Mouse (Mus musculus): ENCODE results near the gene Pold2.

The Pold2 gene

GRCm38 (mm10) chr11:5859883-5860550 lies 18.1 kb downstream of the Pold2 start:
- DNase-seq (ENCODE audit: low spot score in 2 of 2): no peak

GRCm38 (mm10) chr11:5858723-5859122 lies 19.4 kb downstream of the Pold2 start:
- DNase-seq (ENCODE audit: low spot score in 2 of 2): no peak

- no peak for DNase-seq (ENCODE audit: low spot score in 2 of 2)
Observed at GRCm38 (mm10) chr11:5856479-5857130, 21.5 kb downstream of the Pold2 start.

- no peak for DNase-seq (ENCODE audit: low spot score in 2 of 2)
Observed at GRCm38 (mm10) chr11:5855902-5856301, 22.2 kb downstream of the Pold2 start.

GRCm38 (mm10) chr11:5855481-5855880 lies 22.6 kb downstream of the Pold2 start:
- DNase-seq (ENCODE audit: low spot score in 2 of 2): no peak

GRCm38 (mm10) chr11:5852314-5852713 lies 25.8 kb downstream of the Pold2 start:
- no peak for DNase-seq (ENCODE audit: low spot score in 2 of 2)

GRCm38 (mm10) chr11:5851021-5851736 lies 26.9 kb downstream of the Pold2 start:
- DNase-seq (ENCODE audit: low spot score in 2 of 2): no peak

GRCm38 (mm10) chr11:5850452-5850851 lies 27.6 kb downstream of the Pold2 start:
- no peak for DNase-seq (ENCODE audit: low spot score in 2 of 2)

- no peak for DNase-seq (ENCODE audit: low spot score in 2 of 2)
Observed at GRCm38 (mm10) chr11:5849316-5849715, 28.8 kb downstream of the Pold2 start.

- DNase-seq (ENCODE audit: low spot score in 2 of 2): no peak
Observed at GRCm38 (mm10) chr11:5848741-5849140, 29.4 kb downstream of the Pold2 start.

- no peak for DNase-seq (ENCODE audit: low spot score in 2 of 2)
Observed at GRCm38 (mm10) chr11:5846639-5847345, 31.3 kb downstream of the Pold2 start.

GRCm38 (mm10) chr11:5843131-5843530 lies 35.0 kb downstream of the Pold2 start:
- DNase-seq (ENCODE audit: low spot score in 2 of 2): no peak

- DNase-seq (ENCODE audit: low spot score in 2 of 2): no peak
Observed at GRCm38 (mm10) chr11:5841751-5842150, 36.3 kb downstream of the Pold2 start.

- DNase-seq (ENCODE audit: low spot score in 2 of 2): no peak
Observed at GRCm38 (mm10) chr11:5840346-5840745, 37.7 kb downstream of the Pold2 start.

GRCm38 (mm10) chr11:5837251-5838246 lies 40.5 kb downstream of the Pold2 start, which contains the start of gene Polm:
Gene Polm (minus strand): TSS chr11:5838016.
- peak; percentile 79 to 92 for DNase-seq (ENCODE audit: low spot score in 2 of 2)

GRCm38 (mm10) chr11:5836126-5836525 lies 42.0 kb downstream of the Pold2 start:
- DNase-seq (ENCODE audit: low spot score in 2 of 2): peak in 1 of 2 experiments; percentile 42

- DNase-seq (ENCODE audit: low spot score in 2 of 2): no peak
Observed at GRCm38 (mm10) chr11:5835057-5835456, 43.0 kb downstream of the Pold2 start.

GRCm38 (mm10) chr11:5834506-5834905 lies 43.6 kb downstream of the Pold2 start:
- DNase-seq (ENCODE audit: low spot score in 2 of 2): no peak

- DNase-seq (ENCODE audit: low spot score in 2 of 2): no peak
Observed at GRCm38 (mm10) chr11:5829327-5829726, 48.8 kb downstream of the Pold2 start.

GRCm38 (mm10) chr11:5828509-5829191 lies 49.4 kb downstream of the Pold2 start:
- no peak for DNase-seq (ENCODE audit: low spot score in 2 of 2)
